Mouse (Mus musculus): Measurements from ENCODE around the gene Bri3.

The Bri3 gene

DNA sequence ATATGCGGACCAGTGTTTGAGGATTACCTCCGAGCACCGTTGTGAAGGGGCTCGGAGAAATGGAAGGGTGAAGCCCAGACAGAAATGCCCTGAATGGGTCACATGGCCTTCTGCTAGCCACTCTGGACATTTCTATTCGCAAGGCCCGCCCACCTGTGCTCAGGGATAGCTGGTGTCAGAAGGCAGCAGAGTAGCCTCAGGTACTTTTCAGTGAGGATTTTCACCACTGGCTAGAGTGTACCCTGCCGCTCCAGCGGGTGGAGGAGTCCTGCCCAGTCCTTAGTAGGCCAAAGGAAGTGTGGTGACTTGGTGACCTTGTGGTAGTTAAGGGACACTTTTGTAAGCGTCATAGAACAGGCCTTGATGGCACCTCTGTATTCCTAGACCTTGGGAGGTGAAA is 17.1 kb downstream of the Bri3 start:
- no peak for DNase-seq (ENCODE audit: low spot score in 2 of 2)

GRCm38 (mm10) chr5:144261829-144262228 is 17.6 kb downstream of the Bri3 start:
- DNase-seq (ENCODE audit: low spot score in 2 of 2), result no peak

- DNase-seq (ENCODE audit: low spot score in 2 of 2), result no peak
Observed at GRCm38 (mm10) chr5:144263082-144263481, 18.8 kb downstream of the Bri3 start.

- DNase-seq (ENCODE audit: low spot score in 2 of 2), result no peak
Observed at GRCm38 (mm10) chr5:144263496-144263895, 19.3 kb downstream of the Bri3 start.

DNA sequence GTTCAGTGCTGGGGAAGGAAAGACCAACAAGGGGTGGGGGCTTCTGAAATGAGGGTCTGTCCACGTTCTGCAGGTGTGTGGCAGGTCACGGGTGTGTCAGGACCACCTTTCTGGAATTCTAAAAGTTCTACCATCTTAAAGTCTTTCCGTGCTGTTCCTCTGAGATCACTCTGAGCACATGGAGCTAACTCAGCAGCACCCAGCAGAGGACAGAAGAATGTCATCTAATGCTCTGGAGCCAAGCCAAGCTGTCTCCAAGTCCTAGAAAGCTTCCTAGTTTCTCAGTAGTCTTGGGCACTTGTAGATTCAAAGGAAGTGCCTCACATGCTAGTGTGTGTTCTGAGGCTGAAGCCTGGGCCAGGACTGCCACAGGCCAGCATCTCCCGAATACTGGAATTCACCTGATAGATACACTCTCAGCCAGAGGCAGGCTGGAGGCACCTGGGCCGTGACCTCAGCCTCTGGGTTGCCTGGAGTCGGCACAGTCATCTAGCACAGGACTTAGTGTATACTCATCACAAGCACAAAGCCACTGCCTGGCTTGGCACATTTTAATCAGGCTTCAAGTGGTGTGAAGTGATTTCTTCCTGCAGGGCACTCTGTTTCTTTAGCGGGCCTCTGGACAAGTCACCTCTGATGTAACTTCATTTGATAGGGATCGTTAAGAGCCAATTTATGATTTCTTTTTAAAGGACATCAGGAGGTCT is 23.5 kb downstream of the Bri3 start:
- DNase-seq (ENCODE audit: low spot score in 2 of 2), result peak in 1 of 2 experiments; percentile 39

DNA sequence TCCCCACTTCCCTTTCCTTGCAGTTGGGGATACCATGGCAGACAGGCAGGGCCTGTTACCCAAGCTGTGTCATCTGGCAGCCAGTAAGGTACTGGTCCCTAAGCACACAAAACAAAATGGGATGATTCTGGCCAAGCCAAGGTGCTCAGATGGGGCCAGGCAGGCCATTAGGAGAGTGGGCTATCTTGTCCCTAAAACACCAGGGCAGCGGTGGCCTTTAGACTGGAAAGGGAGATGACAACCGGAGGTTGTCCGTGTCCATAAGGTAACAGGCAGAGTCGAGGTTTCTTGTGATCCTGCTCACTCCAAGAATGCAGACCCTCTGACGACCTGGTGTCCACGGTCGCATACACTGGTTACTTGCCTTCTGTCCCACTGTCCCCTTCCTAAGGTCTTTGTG is 25.7 kb downstream of the Bri3 start:
- no peak for DNase-seq (ENCODE audit: low spot score in 2 of 2)

DNA sequence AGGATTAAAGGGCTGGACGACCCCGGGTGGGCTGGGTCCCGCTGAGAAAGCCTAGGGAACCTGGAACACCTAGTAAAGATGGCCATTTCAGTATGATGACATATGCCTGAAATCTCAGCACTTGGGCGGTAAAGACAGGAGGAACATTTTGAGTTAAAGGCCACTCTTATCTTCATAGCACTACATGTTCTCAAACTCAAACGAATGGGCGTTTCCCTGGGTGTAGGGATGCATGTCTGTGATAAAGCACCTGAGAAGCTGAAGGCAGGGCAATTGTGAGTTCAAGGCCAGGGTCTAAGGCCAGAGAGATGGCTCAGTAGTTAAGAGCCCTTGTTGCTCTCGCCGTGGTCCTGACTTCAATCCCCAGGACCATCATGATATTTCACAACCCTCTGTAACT is 26.2 kb downstream of the Bri3 start:
- DNase-seq (ENCODE audit: low spot score in 2 of 2), result no peak

GRCm38 (mm10) chr5:144271118-144271517 is 26.9 kb downstream of the Bri3 start:
- no peak for DNase-seq (ENCODE audit: low spot score in 2 of 2)

DNA sequence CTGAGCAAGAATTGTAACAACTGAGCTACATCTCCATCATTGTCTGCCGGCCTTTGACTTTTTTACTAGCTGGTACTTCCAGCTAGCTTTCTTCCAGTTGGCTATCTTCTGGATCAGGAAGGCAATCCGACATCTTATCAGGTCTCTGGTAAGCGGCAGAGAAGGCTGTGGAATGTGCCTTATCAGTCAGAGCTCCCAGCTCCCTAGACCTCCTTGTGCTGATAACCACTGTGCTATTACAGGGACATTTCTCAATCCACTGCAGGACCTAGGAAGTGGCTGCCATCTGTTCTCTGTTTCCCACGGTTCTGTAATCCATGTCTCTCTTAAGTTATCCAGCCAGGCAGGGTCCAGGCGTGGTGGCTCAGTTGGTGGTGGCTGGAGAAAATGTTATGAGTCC is 27.5 kb downstream of the Bri3 start:
- DNase-seq (ENCODE audit: low spot score in 2 of 2), result no peak

- DNase-seq (ENCODE audit: low spot score in 2 of 2), result no peak
Observed at GRCm38 (mm10) chr5:144274904-144275303, 30.7 kb downstream of the Bri3 start.

- DNase-seq (ENCODE audit: low spot score in 2 of 2), result peak in 1 of 2 experiments; percentile 48
Observed at GRCm38 (mm10) chr5:144276898-144277630, 32.8 kb downstream of the Bri3 start.

GRCm38 (mm10) chr5:144278374-144278960 is 34.2 kb downstream of the Bri3 start:
- DNase-seq (ENCODE audit: low spot score in 2 of 2), result no peak

GRCm38 (mm10) chr5:144279081-144279541 is 34.9 kb downstream of the Bri3 start:
- no peak for DNase-seq (ENCODE audit: low spot score in 2 of 2)

- no peak for DNase-seq (ENCODE audit: low spot score in 2 of 2)
Observed at GRCm38 (mm10) chr5:144279926-144280325, 35.7 kb downstream of the Bri3 start.

GRCm38 (mm10) chr5:144282470-144283260 is 38.4 kb downstream of the Bri3 start:
- DNase-seq (ENCODE audit: low spot score in 2 of 2), result no peak

GRCm38 (mm10) chr5:144283551-144284031 is 39.4 kb downstream of the Bri3 start:
- no peak for DNase-seq (ENCODE audit: low spot score in 2 of 2)

- no peak for DNase-seq (ENCODE audit: low spot score in 2 of 2)
Observed at GRCm38 (mm10) chr5:144284599-144284998, 40.4 kb downstream of the Bri3 start.

- no peak for DNase-seq (ENCODE audit: low spot score in 2 of 2)
Observed at GRCm38 (mm10) chr5:144286591-144287266, 42.5 kb downstream of the Bri3 start.

GRCm38 (mm10) chr5:144287267-144287820 is 43.1 kb downstream of the Bri3 start:
- DNase-seq (ENCODE audit: low spot score in 2 of 2), result no peak

DNA sequence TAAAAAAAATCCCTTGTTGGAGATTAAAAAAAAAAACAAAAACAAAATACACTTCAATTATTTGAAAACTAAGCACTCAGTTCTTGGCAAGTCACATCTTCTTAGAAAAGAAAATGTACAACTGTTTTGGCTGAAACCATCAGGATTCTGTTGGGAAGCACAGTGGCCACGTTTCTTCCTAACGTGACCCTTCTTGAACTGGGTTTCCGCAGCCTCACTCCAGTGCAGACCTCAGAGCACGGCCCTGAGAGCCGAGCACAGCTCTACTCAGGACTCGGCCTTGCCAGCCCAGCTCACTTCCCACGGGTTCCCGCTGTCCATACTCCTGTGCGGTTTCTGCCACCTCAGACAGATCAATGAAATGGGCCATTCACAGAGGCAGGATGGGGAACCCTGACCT is 44.2 kb downstream of the Bri3 start:
- no peak for DNase-seq (ENCODE audit: low spot score in 2 of 2)

Data from spleen, postnatal 10 days (tissue).